Mouse (Mus musculus) liver, adult 2 months (tissue): ENCODE measurements around the gene Slc39a9. TPM values are rescaled to one million over a fixed set of nuclear protein-coding genes. Genes with fewer than 3 reads are reported as not detected.

Source experiments
- DNase-seq: peaks from one replicate; pipeline ENCODE4 v3.0.0-alpha.2; 2011; ENCODE audit warnings: low read depth, low spot score; ENCODE audit errors: extremely low read depth
- H3K27ac ChIP-seq: fragments of 200-500 bp; replicated peaks from 2 replicates; pipeline ENCODE4 v1.5.1; 2012; ENCODE audit warnings: low read depth, mild to moderate bottlenecking, control low read depth, inconsistent platforms, low read length; ENCODE audit not compliant: insufficient read depth
- H3K27me3 ChIP-seq: fragments of 200-500 bp; 2 replicates; pipeline ENCODE4 v1.6.1; 2012; ENCODE audit warnings: mild to moderate bottlenecking, moderate library complexity, low read length, inconsistent platforms; ENCODE audit not compliant: control insufficient read depth, insufficient read depth
- H3K36me3 ChIP-seq: fragments of 200-500 bp; 2 replicates; pipeline ENCODE4 v1.6.1; 2012; ENCODE audit warnings: low read length, inconsistent platforms; ENCODE audit not compliant: control insufficient read depth, insufficient read depth
- H3K4me1 ChIP-seq: fragments of 200-500 bp; 2 replicates; pipeline ENCODE4 v1.6.1; 2011; ENCODE audit warnings: low read length; ENCODE audit not compliant: control insufficient read depth, insufficient read depth
- H3K4me3 ChIP-seq: fragments of 200-500 bp; 2 replicates; pipeline ENCODE4 v1.5.1; 2011; ENCODE audit warnings: low read depth, mild to moderate bottlenecking, control low read depth, low read length, moderate library complexity; ENCODE audit not compliant: insufficient read depth
- H3K79me2 ChIP-seq: fragments of 200-500 bp; 2 replicates; pipeline ENCODE4 v1.6.1; 2012; ENCODE audit warnings: inconsistent platforms, mild to moderate bottlenecking, low read length, moderate library complexity; ENCODE audit not compliant: control insufficient read depth, insufficient read depth
- H3K9ac ChIP-seq: fragments of 200-500 bp; 2 replicates; pipeline ENCODE4 v1.6.1; 2012; ENCODE audit warnings: low read depth, mild to moderate bottlenecking, control low read depth, inconsistent platforms, low read length
- CTCF ChIP-seq: fragments of 200-500 bp; IDR thresholded peaks from 2 replicates; pipeline ENCODE4 v1.5.1; 2011; ENCODE audit warnings: low read depth, low read length, control low read depth
- POLR2A ChIP-seq: fragments of 200-500 bp; IDR thresholded peaks from 2 replicates; pipeline ENCODE4 v1.6.1; 2011; ENCODE audit warnings: low read length, control low read depth; ENCODE audit not compliant: insufficient read depth; ENCODE audit errors: extremely low read depth
- WGBS: fragments of 180-500 bp; shearing (Covaris S2); methylation state at CpG from one replicate; pipeline ENCODE4 v1.1.7; 2018; 5-methylcytosine and 5-hydroxymethylcytosine counted together
- polyA plus RNA-seq: library from polyadenylated mRNA; depleted of rRNA; stranded (reverse); fragments of >200 nt; gene quantifications from 2 replicates; pipeline ENCODE4 v1.2.3, GENCODE M21; 2012; rRNA removed
- total RNA-seq: library from RNA; depleted of rRNA; stranded (reverse); fragments of >200 nt; gene quantifications from 2 replicates; pipeline ENCODE4 v1.2.3, GENCODE M21; 2014; rRNA removed

Slc39a9 gene
- total RNA-seq (20.7 and 20.8 TPM in 2 replicates), polyA plus RNA-seq (46.4 and 51.4 TPM in 2 replicates)

GRCm38 (mm10) chr12:80643693-80644505 lies at the start of gene Slc39a9, which contains the start of gene Erh:
Gene Slc39a9 (plus strand): TSS chr12:80643883.
Gene Erh (minus strand): TSS chr12:80644341.
- Histone ChIP-seq H3K79me2 (peaks cover 15% of the 10 kb centered on the region; the same call in 1 of the 2 replicates), H3K9ac (peak within 1 kb of the TSS; percentile 88), H3K27me3 (no peaks in the 10 kb centered on the region), H3K4me3 (peak within 1 kb of the TSS; percentile 74), H3K4me1 (peaks cover 12% of the 10 kb centered on the region), H3K27ac (peak within 1 kb of the TSS; percentile 52), H3K36me3 (peaks cover 15% of the 10 kb centered on the region)
- peak; percentile 49; the same call in 1 of the 2 replicates for TF ChIP-seq POLR2A
- peak; percentile 27 for TF ChIP-seq CTCF
- WGBS = under 1% methylated on average over 50 of the region's 50 CpGs
- DNase-seq = peak; percentile 94

GRCm38 (mm10) chr12:80594141-80594540 lies 49.5 kb upstream of the Slc39a9 start:
- TF ChIP-seq CTCF (no peak), POLR2A (no peak)
- Histone ChIP-seq H3K27ac (no peak overlapping the region), H3K79me2 (no peaks in the 10 kb centered on the region), H3K9ac (no peak overlapping the region), H3K36me3 (no peaks in the 10 kb centered on the region), H3K4me3 (no peak overlapping the region), H3K4me1 (no peaks in the 10 kb centered on the region), H3K27me3 (no peaks in the 10 kb centered on the region)
- no peak for DNase-seq
- 84% methylated on average over 4 of the region's 4 CpGs for WGBS

- H3K4me3 ChIP-seq = no peak overlapping the region
- H3K79me2 ChIP-seq = no peaks in the 10 kb centered on the region
- no peaks in the 10 kb centered on the region for H3K27me3 ChIP-seq
- H3K27ac ChIP-seq = no peak overlapping the region
- no peaks in the 10 kb centered on the region for H3K4me1 ChIP-seq
- 87% methylated on average over 4 of the region's 4 CpGs for WGBS
- TF ChIP-seq CTCF = no peak
- no peak for TF ChIP-seq POLR2A
- DNase-seq = no peak
- no peaks in the 10 kb centered on the region for H3K36me3 ChIP-seq
- H3K9ac ChIP-seq = no peak overlapping the region
Measured at GRCm38 (mm10) chr12:80594781-80595180, 48.9 kb upstream of the Slc39a9 start.

GRCm38 (mm10) chr12:80595566-80595965 lies 48.1 kb upstream of the Slc39a9 start:
- TF ChIP-seq POLR2A (no peak), CTCF (no peak)
- Histone ChIP-seq H3K27ac (no peak overlapping the region), H3K4me3 (no peak overlapping the region), H3K9ac (no peak overlapping the region), H3K79me2 (no peaks in the 10 kb centered on the region), H3K27me3 (no peaks in the 10 kb centered on the region), H3K36me3 (no peaks in the 10 kb centered on the region), H3K4me1 (no peaks in the 10 kb centered on the region)
- WGBS = 97% methylated on average over 4 of the region's 4 CpGs
- DNase-seq = no peak

GRCm38 (mm10) chr12:80595968-80596367 lies 47.7 kb upstream of the Slc39a9 start:
- 85% methylated on average over 4 of the region's 4 CpGs for whole genome bisulfite sequencing
- no peak overlapping the region for H3K9ac ChIP-seq
- no peak for DNase-seq
- H3K27me3 ChIP-seq = no peaks in the 10 kb centered on the region
- H3K36me3 ChIP-seq = no peaks in the 10 kb centered on the region
- no peaks in the 10 kb centered on the region for H3K4me1 ChIP-seq
- TF ChIP-seq POLR2A (no peak), CTCF (no peak)
- no peak overlapping the region for H3K27ac ChIP-seq
- H3K4me3 ChIP-seq = no peak overlapping the region
- no peaks in the 10 kb centered on the region for H3K79me2 ChIP-seq

- Histone ChIP-seq H3K9ac (no peak overlapping the region), H3K4me3 (no peak overlapping the region), H3K27me3 (no peaks in the 10 kb centered on the region), H3K36me3 (no peaks in the 10 kb centered on the region), H3K79me2 (no peaks in the 10 kb centered on the region), H3K27ac (no peak overlapping the region), H3K4me1 (no peaks in the 10 kb centered on the region)
- 61% methylated on average over 7 of the region's 7 CpGs for WGBS
- no peak for DNase-seq
- TF ChIP-seq POLR2A = no peak
- no peak for TF ChIP-seq CTCF
Measured at GRCm38 (mm10) chr12:80598236-80598635, 45.4 kb upstream of the Slc39a9 start.
